Comparison of ENCODE assay signal across 24 mouse cellular contexts in the genomic region with DNA sequence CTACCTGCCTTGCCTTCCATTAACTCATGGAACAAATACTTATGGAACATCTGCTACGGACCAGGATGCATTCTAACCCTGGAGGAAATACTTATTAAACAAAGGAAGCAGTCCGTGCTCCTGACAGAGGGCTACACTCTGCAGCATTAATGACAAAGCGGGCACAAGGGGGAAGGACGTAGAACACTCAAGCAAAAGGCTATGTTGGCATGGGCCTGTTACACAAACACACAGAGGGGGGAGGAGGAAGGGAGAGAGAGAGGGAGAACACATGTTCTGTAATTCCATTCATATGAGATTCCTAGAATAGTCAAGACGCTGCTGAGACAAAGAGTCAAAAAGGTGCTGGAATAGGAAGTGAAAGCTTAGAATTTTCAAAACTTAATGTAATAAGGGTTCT. TPM values are rescaled to one million over a fixed set of nuclear protein-coding genes. Genes with fewer than 3 reads are reported as not detected.
A peak's percentile ranks its signal among the peaks of the same experiment; 100 is the strongest.
DNase-seq lines count a peak whose midpoint lies in the region; ATAC-seq and TF ChIP-seq lines count a peak whose summit lies in the region.
"Had no signal": no experiment of that assay in that cellular context is flagged by ENCODE, and none has a peak within 500 bp of the region (broad histone marks: within the 10 kb centered on the region; RNA-seq: fewer than 3 reads in every experiment).

No protein-coding gene starts in this region.

- no peaks in the 10 kb centered on the region for H3K27me3 ChIP-seq in heart, embryonic 12.5 days (replicated peaks)
- H3K27me3 ChIP-seq in liver, embryonic 15.5 days = 0 out of 2 replicates have a peak, but pooled peaks cover 3% of the 10 kb centered on the region
- H3K27me3 ChIP-seq in forebrain, embryonic 11.5 days (ENCODE audit: control insufficient read depth, insufficient read depth, low read length) = no peaks in the 10 kb centered on the region
- no peaks in the 10 kb centered on the region for H3K27me3 ChIP-seq in stomach, postnatal 0 days (ENCODE audit: control insufficient read depth, insufficient read depth, low read length)
- no peaks in the 10 kb centered on the region for H3K27me3 ChIP-seq in midbrain, embryonic 10.5 days (ENCODE audit: low read depth, poor library complexity, severe bottlenecking)
- H3K27me3 ChIP-seq: embryonic facial prominence, embryonic 12.5 days; forebrain, embryonic 13.5 days; hindbrain, embryonic 12.5 days; kidney, embryonic 15.5 days; limb, embryonic 15.5 days; neural tube, embryonic 12.5 days had no signal

- 70% methylated on average over 5 of the region's 5 CpGs for WGBS in heart, embryonic 12.5 days
- WGBS in liver, embryonic 15.5 days (ENCODE audit: insufficient replicate concordance) = 58% methylated on average over 5 of the region's 5 CpGs
- WGBS in forebrain, embryonic 11.5 days = 81% methylated on average over 5 of the region's 5 CpGs
- WGBS in stomach, postnatal 0 days = 65% methylated on average over 5 of the region's 5 CpGs
- 87% methylated on average over 5 of the region's 5 CpGs for WGBS in midbrain, embryonic 10.5 days

- no peak for TF ChIP-seq CTCF in stomach, postnatal 0 days (IDR thresholded peaks at IDR 0.05; ENCODE audit: low read depth)

- no peak for DNase-seq in heart, postnatal 25 days (ENCODE audit: low spot score)
- peak; percentile 14 for DNase-seq in 3134 (ENCODE audit: extremely low read depth, insufficient read length, low spot score)
- DNase-seq in ES-E14 (ENCODE audit: low read depth, low spot score) = no peak
- DNase-seq in forebrain, embryonic 11.5 days (ENCODE audit: low spot score) = no peak
- no peak for DNase-seq in stomach, postnatal 0 days (ENCODE audit: low spot score)
- DNase-seq in midbrain, embryonic 10.5 days (ENCODE audit: low spot score) = no peak
- DNase-seq: adrenal gland, postnatal 25 days; cerebellum, adult 18-20 months; cerebellum, postnatal 36 days; gastrocnemius, postnatal 36 days had no signal

- H3K4me1 ChIP-seq in heart, embryonic 12.5 days (replicated peaks) = no peaks in the 10 kb centered on the region
- peaks cover 25 to 36% of the 10 kb centered on the region in 2 experiments for H3K4me1 ChIP-seq in ES-E14 (ENCODE audit: control insufficient read depth in 2 of 2, insufficient read depth in 2 of 2, low read length in 2 of 2, poor library complexity in 1 of 2)
- peaks cover 12% of the 10 kb centered on the region for H3K4me1 ChIP-seq in liver, embryonic 15.5 days (replicated peaks)
- no peaks in the 10 kb centered on the region for H3K4me1 ChIP-seq in forebrain, embryonic 11.5 days (replicated peaks; ENCODE audit: control insufficient read depth, insufficient read depth, low read length)
- H3K4me1 ChIP-seq in stomach, postnatal 0 days (replicated peaks; ENCODE audit: control insufficient read depth, insufficient read depth) = no peaks in the 10 kb centered on the region
- H3K4me1 ChIP-seq in midbrain, embryonic 10.5 days = no peaks in the 10 kb centered on the region
- H3K4me1 ChIP-seq: embryonic facial prominence, embryonic 12.5 days; forebrain, embryonic 13.5 days; hindbrain, embryonic 12.5 days; kidney, embryonic 15.5 days; limb, embryonic 15.5 days; neural tube, embryonic 12.5 days had no signal

- H3K4me2 ChIP-seq in heart, embryonic 12.5 days = no peak overlapping the region
- H3K4me2 ChIP-seq in liver, embryonic 15.5 days = peak overlapping the region; percentile 48
- no peak overlapping the region for H3K4me2 ChIP-seq in forebrain, embryonic 11.5 days (ENCODE audit: low read depth, low read length, severe bottlenecking)
- H3K4me2 ChIP-seq in stomach, postnatal 0 days (replicated peaks; ENCODE audit: low read depth) = no peak overlapping the region
- H3K4me2 ChIP-seq: embryonic facial prominence, embryonic 12.5 days; forebrain, embryonic 13.5 days; hindbrain, embryonic 12.5 days; kidney, embryonic 15.5 days; limb, embryonic 15.5 days; neural tube, embryonic 12.5 days had no signal

- H3K27ac ChIP-seq in heart, embryonic 12.5 days (ENCODE audit: poor library complexity, severe bottlenecking) = no peak overlapping the region
- peak overlapping the region; percentile 97 for H3K27ac ChIP-seq in ES-E14 (ENCODE audit: insufficient read depth, low read depth, low read length, poor library complexity, severe bottlenecking)
- H3K27ac ChIP-seq in liver, embryonic 15.5 days (replicated peaks) = no peak overlapping the region; the same call in 1 of the 2 replicates
- H3K27ac ChIP-seq in forebrain, embryonic 11.5 days (ENCODE audit: low read depth, low read length) = no peak overlapping the region
- H3K27ac ChIP-seq in stomach, postnatal 0 days (replicated peaks) = no peak overlapping the region
- no peak overlapping the region for H3K27ac ChIP-seq in midbrain, embryonic 10.5 days (replicated peaks)
- H3K27ac ChIP-seq: embryonic facial prominence, embryonic 12.5 days; forebrain, embryonic 13.5 days; hindbrain, embryonic 12.5 days; kidney, embryonic 15.5 days; limb, embryonic 15.5 days; neural tube, embryonic 12.5 days had no signal

- H3K36me3 ChIP-seq in heart, embryonic 12.5 days = no peaks in the 10 kb centered on the region
- no peaks in the 10 kb centered on the region for H3K36me3 ChIP-seq in ES-E14 (ENCODE audit: control insufficient read depth, insufficient read depth, low read length, poor library complexity, severe bottlenecking)
- no peaks in the 10 kb centered on the region for H3K36me3 ChIP-seq in liver, embryonic 15.5 days (replicated peaks)
- H3K36me3 ChIP-seq in forebrain, embryonic 11.5 days (ENCODE audit: control insufficient read depth, insufficient read depth, low read length) = no peaks in the 10 kb centered on the region
- no peaks in the 10 kb centered on the region for H3K36me3 ChIP-seq in stomach, postnatal 0 days (ENCODE audit: control insufficient read depth, insufficient read depth, low read length)
- no peaks in the 10 kb centered on the region for H3K36me3 ChIP-seq in midbrain, embryonic 10.5 days
- H3K36me3 ChIP-seq: embryonic facial prominence, embryonic 12.5 days; hindbrain, embryonic 12.5 days; kidney, embryonic 15.5 days; limb, embryonic 15.5 days; neural tube, embryonic 12.5 days had no signal

- in situ Hi-C loops in ES-E14 (cut with MboI; ENCODE audit: low sequenced_read_pairs in 2 of 2, unreplicated experiment in 2 of 2) = no loop called here

- no peaks in the 10 kb centered on the region for H3K9me3 ChIP-seq in heart, embryonic 12.5 days (replicated peaks)
- H3K9me3 ChIP-seq in ES-E14 (ENCODE audit: control insufficient read depth, insufficient read depth, low read depth, low read length) = no peaks in the 10 kb centered on the region
- no peaks in the 10 kb centered on the region for H3K9me3 ChIP-seq in liver, embryonic 15.5 days (replicated peaks)
- no peaks in the 10 kb centered on the region for H3K9me3 ChIP-seq in forebrain, embryonic 11.5 days (ENCODE audit: control insufficient read depth, low read length)
- no peaks in the 10 kb centered on the region for H3K9me3 ChIP-seq in stomach, postnatal 0 days (ENCODE audit: control insufficient read depth, low read length)
- no peaks in the 10 kb centered on the region for H3K9me3 ChIP-seq in midbrain, embryonic 10.5 days (replicated peaks)
- H3K9me3 ChIP-seq: embryonic facial prominence, embryonic 12.5 days; forebrain, embryonic 13.5 days; hindbrain, embryonic 12.5 days; kidney, embryonic 15.5 days; limb, embryonic 15.5 days; neural tube, embryonic 12.5 days had no signal

- H3K4me3 ChIP-seq in heart, embryonic 12.5 days = no peak overlapping the region
- H3K4me3 ChIP-seq in ES-E14 (ENCODE audit: insufficient read depth in 1 of 2, low read depth in 1 of 2, low read length in 2 of 2, poor library complexity in 1 of 2, severe bottlenecking in 1 of 2) = no peak overlapping the region
- H3K4me3 ChIP-seq in liver, embryonic 15.5 days (replicated peaks) = no peak overlapping the region
- no peak overlapping the region for H3K4me3 ChIP-seq in forebrain, embryonic 11.5 days (ENCODE audit: low read depth, low read length)
- H3K4me3 ChIP-seq in stomach, postnatal 0 days (ENCODE audit: low read depth, low read length) = no peak overlapping the region
- no peak overlapping the region for H3K4me3 ChIP-seq in midbrain, embryonic 10.5 days
- H3K4me3 ChIP-seq: embryonic facial prominence, embryonic 12.5 days; forebrain, embryonic 13.5 days; hindbrain, embryonic 12.5 days; kidney, embryonic 15.5 days; limb, embryonic 15.5 days; neural tube, embryonic 12.5 days had no signal

- TF ChIP-seq EP300 in stomach, postnatal 0 days (optimal IDR thresholded peaks at IDR 0.05) = no peak

- H3K9ac ChIP-seq in heart, embryonic 12.5 days = no peak overlapping the region
- H3K9ac ChIP-seq in ES-E14 (ENCODE audit: insufficient read depth, low read depth, low read length, poor library complexity, severe bottlenecking) = peak overlapping the region; percentile 47
- H3K9ac ChIP-seq in liver, embryonic 15.5 days = no peak overlapping the region
- H3K9ac ChIP-seq in forebrain, embryonic 11.5 days (ENCODE audit: low read length) = no peak overlapping the region
- no peak overlapping the region for H3K9ac ChIP-seq in stomach, postnatal 0 days (ENCODE audit: low read length)
- H3K9ac ChIP-seq: embryonic facial prominence, embryonic 12.5 days; forebrain, embryonic 13.5 days; hindbrain, embryonic 12.5 days; kidney, embryonic 15.5 days; limb, embryonic 15.5 days; neural tube, embryonic 12.5 days had no signal

- ATAC-seq in heart, embryonic 12.5 days (ENCODE audit: insufficient number of reproducible peaks, low FRiP score) = peak; percentile 55; the same call in 1 of the 2 replicates
- 0 out of 2 replicates have a peak, but pooled peaks have one; percentile 35 for ATAC-seq in liver, embryonic 15.5 days (ENCODE audit: insufficient read depth)
- ATAC-seq in forebrain, embryonic 11.5 days (replicated peaks; ENCODE audit: low FRiP score) = no peak
- no peak for ATAC-seq in stomach, postnatal 0 days (ENCODE audit: low FRiP score, low TSS enrichment)
- ATAC-seq: activated CD4-positive, CD25-positive, alpha-beta regulatory T cell, adult 4 months; forebrain, embryonic 13.5 days had no signal

- intact Hi-C loops in heart, postnatal 25 days (cut with DNase I) = no loop called here

RNA-seq across cellular contexts. Expression of a gene that starts 24.8 kb away (rescaled TPM):
- 1.8 and 2.1 TPM in 2 replicates for polyA plus RNA-seq in heart, embryonic 12.5 days (2016; fragmentation: Nextera tagmentation; extraction: Ambion mirVana)
- 1 to 10 TPM; 3.4 to 4.3 TPM for total RNA-seq in heart, postnatal 25 days (2021)
- total RNA-seq in ES-E14 (2012; rRNA removed) = 13.6 and 17.1 TPM in 2 replicates
- polyA plus RNA-seq in liver, embryonic 15.5 days (2015; fragmentation: Nextera tagmentation; extraction: Ambion mirVana) = 0.03 and 0.07 TPM in 2 replicates
- 5.0 and 5.8 TPM in 2 replicates for polyA plus RNA-seq in forebrain, embryonic 11.5 days (2014; fragmentation: Nextera tagmentation; extraction: Ambion mirVana)
- 0.13 and 0.17 TPM in 2 replicates for polyA plus RNA-seq in stomach, postnatal 0 days (2015; fragmentation: Nextera tagmentation; extraction: Ambion mirVana)
- polyA plus RNA-seq in midbrain, embryonic 10.5 days (2016; fragmentation: Nextera tagmentation; extraction: Ambion mirVana) = 3.1 and 3.9 TPM in 2 replicates
- total RNA-seq: monocyte, adult 5-6 weeks had no signal

RNA-seq across cellular contexts. Expression of a gene that starts 34.8 kb away (rescaled TPM):
- polyA plus RNA-seq in heart, embryonic 12.5 days (2016; fragmentation: Nextera tagmentation; extraction: Ambion mirVana) = 0.45 and 0.67 TPM in 2 replicates
- 1 to 10 TPM in 1 of 2 experiments, under 1 TPM in 1; 0.81 to 1.0 TPM for total RNA-seq in heart, postnatal 25 days (2021)
- 2.2 and 2.9 TPM in 2 replicates for total RNA-seq in ES-E14 (2012; rRNA removed)
- polyA plus RNA-seq in liver, embryonic 15.5 days (2015; fragmentation: Nextera tagmentation; extraction: Ambion mirVana) = 0.29 and 0.53 TPM in 2 replicates
- polyA plus RNA-seq in forebrain, embryonic 11.5 days (2014; fragmentation: Nextera tagmentation; extraction: Ambion mirVana) = 11.0 and 12.6 TPM in 2 replicates
- polyA plus RNA-seq in stomach, postnatal 0 days (2015; fragmentation: Nextera tagmentation; extraction: Ambion mirVana) = 0.02 and 0.10 TPM in 2 replicates
- 8.3 and 8.5 TPM in 2 replicates for polyA plus RNA-seq in midbrain, embryonic 10.5 days (2016; fragmentation: Nextera tagmentation; extraction: Ambion mirVana)
- total RNA-seq: layer of hippocampus, postnatal 25 days; monocyte, adult 5-6 weeks had no signal
- polyA plus RNA-seq: activated CD4-positive, CD25-positive, alpha-beta regulatory T cell, adult 4 months; intestine, embryonic 14.5 days; large intestine, adult 2 months; spleen, adult 2 months had no signal

RNA-seq across cellular contexts. Expression of a gene that starts 35.0 kb away (rescaled TPM):
- polyA plus RNA-seq in heart, embryonic 12.5 days (2016; fragmentation: Nextera tagmentation; extraction: Ambion mirVana) = 23.9 and 26.3 TPM in 2 replicates
- 10 to 100 TPM; 18.6 to 18.7 TPM for total RNA-seq in heart, postnatal 25 days (2021)
- total RNA-seq in ES-E14 (2012; rRNA removed) = 26.8 and 41.2 TPM in 2 replicates
- 7.8 and 8.0 TPM in 2 replicates for polyA plus RNA-seq in liver, embryonic 15.5 days (2015; fragmentation: Nextera tagmentation; extraction: Ambion mirVana)
- 36.8 and 37.6 TPM in 2 replicates for polyA plus RNA-seq in forebrain, embryonic 11.5 days (2014; fragmentation: Nextera tagmentation; extraction: Ambion mirVana)
- 17.1 and 20.0 TPM in 2 replicates for polyA plus RNA-seq in stomach, postnatal 0 days (2015; fragmentation: Nextera tagmentation; extraction: Ambion mirVana)
- 29.1 and 35.3 TPM in 2 replicates for polyA plus RNA-seq in midbrain, embryonic 10.5 days (2016; fragmentation: Nextera tagmentation; extraction: Ambion mirVana)

Comparison
In these comparisons a context has a peak if more than half of its experiments do, and no peak if none do; other contexts are left out.
1. ATAC-seq: peak in heart, embryonic 12.5 days (single experiment) and liver, embryonic 15.5 days (single experiment); none in forebrain, embryonic 11.5 days (single experiment) and stomach, postnatal 0 days (single experiment).